Mouse (Mus musculus): ENCODE measurements around the gene BC049762. TPM values are rescaled to one million over a fixed set of nuclear protein-coding genes. Genes with fewer than 3 reads are reported as not detected.

BC049762 gene
- 0.31 and 0.44 TPM in 2 replicates for polyA plus RNA-seq (2015; fragmentation: Nextera tagmentation; extraction: Ambion mirVana)

- WGBS, result 8% methylated on average over 57 of the region's 57 CpGs
- no peaks in the 10 kb centered on the region for H3K27me3 ChIP-seq (replicated peaks; ENCODE audit: control insufficient read depth, insufficient read depth, low read length)
- H3K4me2 ChIP-seq (ENCODE audit: low read depth, low read length), result peak within 1 kb of the TSS; percentile 92
These were observed at the start of gene BC049762 for GRCm38 (mm10) chr11:51262342-51263285. BC049762 (minus strand) TSS chr11:51263046.

GRCm38 (mm10) chr11:51311846-51312245 is 49.0 kb upstream of the BC049762 start:
- no peak for ATAC-seq
- H3K4me2 ChIP-seq (ENCODE audit: low read depth, low read length), result no peak overlapping the region
- no peak overlapping the region for H3K9ac ChIP-seq (ENCODE audit: low read depth, low read length)
- WGBS, result 81% methylated on average over 8 of the region's 8 CpGs
- no peaks in the 10 kb centered on the region for H3K27me3 ChIP-seq (replicated peaks; ENCODE audit: control insufficient read depth, insufficient read depth, low read length)
- H3K27ac ChIP-seq (ENCODE audit: low read length), result no peak overlapping the region
- H3K4me1 ChIP-seq (ENCODE audit: control insufficient read depth, insufficient read depth, low read length), result no peaks in the 10 kb centered on the region
- no peaks in the 10 kb centered on the region for H3K36me3 ChIP-seq (ENCODE audit: control insufficient read depth, insufficient read depth, low read length)
- no peak overlapping the region for H3K4me3 ChIP-seq (ENCODE audit: low read length)
- H3K9me3 ChIP-seq (ENCODE audit: control insufficient read depth, low read length), result no peaks in the 10 kb centered on the region

More at GRCm38 (mm10) chr11:51262342-51263285, at the start of gene BC049762:
- Histone ChIP-seq H3K9ac (ENCODE audit: low read depth, low read length) (peak within 1 kb of the TSS; percentile 95), H3K4me3 (ENCODE audit: low read length) (peak within 1 kb of the TSS; percentile 78), H3K9me3 (ENCODE audit: control insufficient read depth, low read length) (no peaks in the 10 kb centered on the region), H3K27ac (ENCODE audit: low read length) (peak within 1 kb of the TSS; percentile 95), H3K4me1 (ENCODE audit: control insufficient read depth, insufficient read depth, low read length) (peaks cover 18% of the 10 kb centered on the region), H3K36me3 (ENCODE audit: control insufficient read depth, insufficient read depth, low read length) (no peaks in the 10 kb centered on the region)
- ATAC-seq, result peak; percentile 97

GRCm38 (mm10) chr11:51308306-51308705 is 45.5 kb upstream of the BC049762 start:
- ATAC-seq, result no peak
- H3K4me3 ChIP-seq (ENCODE audit: low read length), result no peak overlapping the region
- no peaks in the 10 kb centered on the region for H3K4me1 ChIP-seq (ENCODE audit: control insufficient read depth, insufficient read depth, low read length)
- H3K4me2 ChIP-seq (ENCODE audit: low read depth, low read length), result no peak overlapping the region
- no peak overlapping the region for H3K27ac ChIP-seq (ENCODE audit: low read length)
- no peaks in the 10 kb centered on the region for H3K27me3 ChIP-seq (replicated peaks; ENCODE audit: control insufficient read depth, insufficient read depth, low read length)
- WGBS, result 51% methylated on average over 5 of the region's 5 CpGs
- no peaks in the 10 kb centered on the region for H3K9me3 ChIP-seq (ENCODE audit: control insufficient read depth, low read length)
- no peak overlapping the region for H3K9ac ChIP-seq (ENCODE audit: low read depth, low read length)
- no peaks in the 10 kb centered on the region for H3K36me3 ChIP-seq (ENCODE audit: control insufficient read depth, insufficient read depth, low read length)

- Histone ChIP-seq H3K9me3 (ENCODE audit: control insufficient read depth, low read length) (no peaks in the 10 kb centered on the region), H3K27me3 (replicated peaks; ENCODE audit: control insufficient read depth, insufficient read depth, low read length) (no peaks in the 10 kb centered on the region)
These were observed 41.2 kb upstream of the BC049762 start for GRCm38 (mm10) chr11:51303981-51304553.

GRCm38 (mm10) chr11:51302396-51302795 is 39.5 kb upstream of the BC049762 start:
- WGBS, result 74% methylated on average over 5 of the region's 5 CpGs
- no peaks in the 10 kb centered on the region for H3K36me3 ChIP-seq (ENCODE audit: control insufficient read depth, insufficient read depth, low read length)
- no peak for ATAC-seq
- no peak overlapping the region for H3K9ac ChIP-seq (ENCODE audit: low read depth, low read length)
- no peak overlapping the region for H3K27ac ChIP-seq (ENCODE audit: low read length)
- no peaks in the 10 kb centered on the region for H3K27me3 ChIP-seq (replicated peaks; ENCODE audit: control insufficient read depth, insufficient read depth, low read length)
- H3K4me2 ChIP-seq (ENCODE audit: low read depth, low read length), result no peak overlapping the region
- H3K4me3 ChIP-seq (ENCODE audit: low read length), result no peak overlapping the region
- no peaks in the 10 kb centered on the region for H3K9me3 ChIP-seq (ENCODE audit: control insufficient read depth, low read length)
- no peaks in the 10 kb centered on the region for H3K4me1 ChIP-seq (ENCODE audit: control insufficient read depth, insufficient read depth, low read length)

More at GRCm38 (mm10) chr11:51303981-51304553, 41.2 kb upstream of the BC049762 start:
- H3K4me3 ChIP-seq (ENCODE audit: low read length), result no peak overlapping the region
- ATAC-seq, result no peak
- WGBS, result 63% methylated on average over 12 of the region's 12 CpGs
- H3K36me3 ChIP-seq (ENCODE audit: control insufficient read depth, insufficient read depth, low read length), result no peaks in the 10 kb centered on the region
- H3K9ac ChIP-seq (ENCODE audit: low read depth, low read length), result no peak overlapping the region
- H3K27ac ChIP-seq (ENCODE audit: low read length), result no peak overlapping the region
- H3K4me1 ChIP-seq (ENCODE audit: control insufficient read depth, insufficient read depth, low read length), result no peaks in the 10 kb centered on the region
- H3K4me2 ChIP-seq (ENCODE audit: low read depth, low read length), result no peak overlapping the region

GRCm38 (mm10) chr11:51298691-51299090 is 35.8 kb upstream of the BC049762 start:
- Histone ChIP-seq H3K4me1 (ENCODE audit: control insufficient read depth, insufficient read depth, low read length) (no peaks in the 10 kb centered on the region), H3K27ac (ENCODE audit: low read length) (no peak overlapping the region), H3K4me3 (ENCODE audit: low read length) (no peak overlapping the region), H3K9ac (ENCODE audit: low read depth, low read length) (no peak overlapping the region), H3K4me2 (ENCODE audit: low read depth, low read length) (no peak overlapping the region), H3K27me3 (replicated peaks; ENCODE audit: control insufficient read depth, insufficient read depth, low read length) (no peaks in the 10 kb centered on the region), H3K9me3 (ENCODE audit: control insufficient read depth, low read length) (no peaks in the 10 kb centered on the region), H3K36me3 (ENCODE audit: control insufficient read depth, insufficient read depth, low read length) (no peaks in the 10 kb centered on the region)
- WGBS, result 88% methylated on average over 4 of the region's 4 CpGs
- no peak for ATAC-seq

- WGBS, result 88% methylated on average over 3 of the region's 3 CpGs
- Histone ChIP-seq H3K36me3 (ENCODE audit: control insufficient read depth, insufficient read depth, low read length) (no peaks in the 10 kb centered on the region), H3K9me3 (ENCODE audit: control insufficient read depth, low read length) (no peaks in the 10 kb centered on the region), H3K9ac (ENCODE audit: low read depth, low read length) (no peak overlapping the region), H3K27me3 (replicated peaks; ENCODE audit: control insufficient read depth, insufficient read depth, low read length) (no peaks in the 10 kb centered on the region), H3K27ac (ENCODE audit: low read length) (no peak overlapping the region), H3K4me3 (ENCODE audit: low read length) (no peak overlapping the region), H3K4me1 (ENCODE audit: control insufficient read depth, insufficient read depth, low read length) (0 out of 2 replicates have a peak, but pooled peaks cover 3% of the 10 kb centered on the region), H3K4me2 (ENCODE audit: low read depth, low read length) (no peak overlapping the region)
- no peak for ATAC-seq
These were observed 32.9 kb upstream of the BC049762 start for GRCm38 (mm10) chr11:51295742-51296141.

GRCm38 (mm10) chr11:51293956-51294530 is 31.2 kb upstream of the BC049762 start:
- 0 out of 2 replicates have a peak, but pooled peaks cover 3% of the 10 kb centered on the region for H3K4me1 ChIP-seq (ENCODE audit: control insufficient read depth, insufficient read depth, low read length)
- ATAC-seq, result no peak
- H3K36me3 ChIP-seq (ENCODE audit: control insufficient read depth, insufficient read depth, low read length), result no peaks in the 10 kb centered on the region
- 62% methylated on average over 2 of the region's 2 CpGs for WGBS
- H3K9me3 ChIP-seq (ENCODE audit: control insufficient read depth, low read length), result no peaks in the 10 kb centered on the region
- H3K27me3 ChIP-seq (replicated peaks; ENCODE audit: control insufficient read depth, insufficient read depth, low read length), result no peaks in the 10 kb centered on the region
- no peak overlapping the region for H3K9ac ChIP-seq (ENCODE audit: low read depth, low read length)
- no peak overlapping the region for H3K4me2 ChIP-seq (ENCODE audit: low read depth, low read length)
- H3K27ac ChIP-seq (ENCODE audit: low read length), result no peak overlapping the region
- no peak overlapping the region for H3K4me3 ChIP-seq (ENCODE audit: low read length)

All from intestine, embryonic 16.5 days (tissue).